ENCODE assay signal across 13 mouse cellular contexts in genomic region chr16:10510477-10511133, GRCm38 (mm10). TPM values are rescaled to one million over a fixed set of nuclear protein-coding genes. Genes with fewer than 3 reads are reported as not detected.
DNase-seq lines count a peak whose midpoint lies in the region; ATAC-seq and TF ChIP-seq lines count a peak whose summit lies in the region.
"Had no signal": no experiment of that assay in that cellular context is flagged by ENCODE, and none has a peak within 500 bp of the region (broad histone marks: within the 10 kb centered on the region; RNA-seq: fewer than 3 reads in every experiment).

No protein-coding gene starts in this region.

- H3K36me3 ChIP-seq in heart, postnatal 0 days (replicated peaks; ENCODE audit: control insufficient read depth, insufficient read depth, low read length): no peaks in the 10 kb centered on the region
- H3K36me3 ChIP-seq in lung, postnatal 0 days (ENCODE audit: insufficient read depth, low read length): no peaks in the 10 kb centered on the region
- H3K36me3 ChIP-seq: liver, embryonic 15.5 days had no signal

- H3K27me3 ChIP-seq in heart, postnatal 0 days (ENCODE audit: control insufficient read depth, insufficient read depth, low read length): 0 out of 2 replicates have a peak, but pooled peaks cover 3% of the 10 kb centered on the region
- H3K27me3 ChIP-seq in lung, postnatal 0 days (replicated peaks; ENCODE audit: insufficient read depth, low read length): no peaks in the 10 kb centered on the region
- H3K27me3 ChIP-seq: liver, embryonic 15.5 days had no signal

- H3K4me1 ChIP-seq in heart, postnatal 0 days (ENCODE audit: control insufficient read depth, insufficient read depth): no peaks in the 10 kb centered on the region
- no peaks in the 10 kb centered on the region for H3K4me1 ChIP-seq in lung, postnatal 0 days (ENCODE audit: insufficient read depth, low read depth, low read length)
- H3K4me1 ChIP-seq: liver, embryonic 15.5 days had no signal

- ATAC-seq in heart, postnatal 0 days (ENCODE audit: insufficient read depth, low read depth): peak; percentile 26; the same call in 1 of the 2 replicates
- ATAC-seq in lung, postnatal 0 days: peak; percentile 62
- ATAC-seq: forebrain, postnatal 0 days had no signal

- TF ChIP-seq EP300 in heart, postnatal 0 days (IDR thresholded peaks at IDR 0.05; ENCODE audit: low read depth): no peak
- no peak for TF ChIP-seq EP300 in lung, postnatal 0 days (IDR thresholded peaks at IDR 0.05)

- peak; percentile 8; the same call in 1 of the 2 replicates for TF ChIP-seq CTCF in heart, postnatal 0 days (IDR thresholded peaks at IDR 0.05; ENCODE audit: low read depth)
- peak; percentile 9 for TF ChIP-seq CTCF in lung, postnatal 0 days (IDR thresholded peaks at IDR 0.05)

- no peak overlapping the region for H3K27ac ChIP-seq in heart, postnatal 0 days (ENCODE audit: low read depth)
- no peak overlapping the region for H3K27ac ChIP-seq in lung, postnatal 0 days (ENCODE audit: low read length)
- H3K27ac ChIP-seq: liver, embryonic 15.5 days had no signal

- H3K9ac ChIP-seq in heart, postnatal 0 days (replicated peaks; ENCODE audit: low read depth, low read length): no peak overlapping the region
- H3K9ac ChIP-seq in lung, postnatal 0 days (replicated peaks; ENCODE audit: low read depth): no peak overlapping the region
- H3K9ac ChIP-seq: forebrain, postnatal 0 days; liver, embryonic 15.5 days had no signal

- H3K9me3 ChIP-seq in heart, postnatal 0 days (replicated peaks; ENCODE audit: control insufficient read depth, low read length): no peaks in the 10 kb centered on the region
- no peaks in the 10 kb centered on the region for H3K9me3 ChIP-seq in lung, postnatal 0 days (ENCODE audit: low read length)
- H3K9me3 ChIP-seq: liver, embryonic 15.5 days had no signal

- no peak overlapping the region for H3K4me2 ChIP-seq in heart, postnatal 0 days (ENCODE audit: low read depth, low read length)
- no peak overlapping the region for H3K4me2 ChIP-seq in lung, postnatal 0 days (replicated peaks; ENCODE audit: low read depth, low read length)
- H3K4me2 ChIP-seq: liver, embryonic 15.5 days had no signal

- H3K4me3 ChIP-seq in heart, postnatal 0 days (ENCODE audit: low read depth, low read length): no peak overlapping the region
- H3K4me3 ChIP-seq in lung, postnatal 0 days (ENCODE audit: low read depth, low read length): no peak overlapping the region
- H3K4me3 ChIP-seq: liver, embryonic 15.5 days had no signal

- DNase-seq in heart, postnatal 0 days (ENCODE audit: low spot score): no peak
- DNase-seq in heart, adult 11 months: no peak
- no peak for DNase-seq in lung, postnatal 0 days (ENCODE audit: low spot score)
- DNase-seq in lung, adult 18-20 months: no peak
- DNase-seq in brain, adult 2 months (ENCODE audit: low read depth, low spot score): peak; percentile 91
- DNase-seq in cerebellum, postnatal 25 days: peak; percentile 89 to 93
- DNase-seq in retina, postnatal 1 day: no peak
- no peak for DNase-seq in frontal cortex, postnatal 25 days (ENCODE audit: low spot score in 2 of 2)
- DNase-seq: embryo, embryonic 11 days; forebrain, postnatal 0 days; kidney, adult 9 months; layer of hippocampus, adult 9-11 months had no signal

- WGBS in heart, postnatal 0 days: 36% methylated on average over 14 of the region's 14 CpGs
- WGBS in lung, postnatal 0 days: 53% methylated on average over 14 of the region's 14 CpGs

RNA-seq across cellular contexts. Expression of gene Ciita, which starts 30.7 kb away (rescaled TPM):
- 0.58 TPM in 1 of 2 replicates, not detected in the other for total RNA-seq in heart, postnatal 0 days (2014; rRNA removed; ENCODE audit: low replicate concordance)
- polyA plus RNA-seq in heart, postnatal 0 days (2015; fragmentation: Nextera tagmentation; extraction: Ambion mirVana): 0.08 TPM in 2 replicates
- polyA plus RNA-seq in lung, postnatal 0 days (2015; fragmentation: Nextera tagmentation; extraction: Ambion mirVana): 1.3 and 1.4 TPM in 2 replicates
- total RNA-seq: forebrain, postnatal 0 days had no signal

RNA-seq across cellular contexts. Expression of gene Dexi, which starts 32.2 kb away (rescaled TPM):
- total RNA-seq in heart, postnatal 0 days (2014; rRNA removed; ENCODE audit: low replicate concordance): 41.9 and 76.4 TPM in 2 replicates
- 15.0 and 15.6 TPM in 2 replicates for polyA plus RNA-seq in heart, postnatal 0 days (2015; fragmentation: Nextera tagmentation; extraction: Ambion mirVana)
- 19.2 and 19.4 TPM in 2 replicates for polyA plus RNA-seq in lung, postnatal 0 days (2015; fragmentation: Nextera tagmentation; extraction: Ambion mirVana)

RNA-seq across cellular contexts. Expression of gene Clec16a, which starts 34.5 kb away (rescaled TPM):
- 32.0 and 39.6 TPM in 2 replicates for total RNA-seq in heart, postnatal 0 days (2014; rRNA removed; ENCODE audit: low replicate concordance)
- polyA plus RNA-seq in heart, postnatal 0 days (2015; fragmentation: Nextera tagmentation; extraction: Ambion mirVana): 36.1 and 37.7 TPM in 2 replicates
- 32.0 and 34.6 TPM in 2 replicates for polyA plus RNA-seq in lung, postnatal 0 days (2015; fragmentation: Nextera tagmentation; extraction: Ambion mirVana)

Comparison
In these comparisons a context has a peak if more than half of its experiments do, and no peak if none do; other contexts are left out.
1. DNase-seq: peak in brain, adult 2 months (single experiment) and cerebellum, postnatal 25 days (2 of 2); none in heart, postnatal 0 days (single experiment), heart, adult 11 months (single experiment), lung, postnatal 0 days (single experiment), lung, adult 18-20 months (0 of 2), retina, postnatal 1 day (single experiment) and frontal cortex, postnatal 25 days (0 of 2).